Mouse (Mus musculus) limb, embryonic 15.5 days (tissue): ENCODE measurements around the gene Hivep1. TPM values are rescaled to one million over a fixed set of nuclear protein-coding genes. Genes with fewer than 3 reads are reported as not detected.

Experiments
- ATAC-seq: fragments of 200-750 bp; cut with Nextera tagmentation; 2 replicates; pipeline ENCODE4 v1.8.0; 2017; ENCODE audit warnings: low read depth, moderate TSS enrichment; ENCODE audit not compliant: insufficient number of reproducible peaks, low FRiP score, low TSS enrichment
- H3K27ac ChIP-seq: fragments of 300-500 bp; sonication (generic); 2 replicates; pipeline ENCODE4 v1.5.1; 2015; ENCODE audit warnings: moderate library complexity, mild to moderate bottlenecking, inconsistent platforms
- H3K27me3 ChIP-seq: fragments of 300-500 bp; sonication (generic); 2 replicates; pipeline ENCODE4 v1.6.1; 2015; ENCODE audit warnings: inconsistent platforms
- H3K36me3 ChIP-seq: fragments of 300-500 bp; sonication (generic); 2 replicates; pipeline ENCODE4 v1.6.1; 2015; ENCODE audit warnings: inconsistent platforms
- H3K4me1 ChIP-seq: fragments of 300-500 bp; sonication (generic); 2 replicates; pipeline ENCODE4 v1.6.1; 2015; ENCODE audit warnings: inconsistent platforms
- H3K4me2 ChIP-seq: fragments of 300-500 bp; sonication (generic); 2 replicates; pipeline ENCODE4 v1.6.1; 2015; ENCODE audit warnings: mild to moderate bottlenecking, inconsistent platforms
- H3K4me3 ChIP-seq: fragments of 300-500 bp; sonication (generic); 2 replicates; pipeline ENCODE4 v1.5.1; 2015; ENCODE audit warnings: mild to moderate bottlenecking, inconsistent platforms
- H3K9ac ChIP-seq: fragments of 300-500 bp; sonication (generic); 2 replicates; pipeline ENCODE4 v1.6.1; 2015; ENCODE audit warnings: inconsistent platforms
- H3K9me3 ChIP-seq: fragments of 300-500 bp; sonication (generic); 2 replicates; pipeline ENCODE4 v1.6.1; 2016; ENCODE audit warnings: inconsistent platforms
- WGBS: fragments of 180-500 bp; shearing (Covaris S2); methylation state at CpG from one replicate; pipeline ENCODE4 v1.1.7; 2015; 5-methylcytosine and 5-hydroxymethylcytosine counted together
- polyA plus RNA-seq: library from polyadenylated mRNA; unstranded; fragments of >200 nt; fragmentation: Nextera tagmentation; extraction: Ambion mirVana; gene quantifications from 2 replicates; pipeline ENCODE4 v1.2.1, GENCODE M21; 2015

The Hivep1 gene
- polyA plus RNA-seq, 1 experiment from 2014 or later = 13.1 TPM

- H3K9me3 ChIP-seq = no peaks in the 10 kb centered on the region
- no peaks in the 10 kb centered on the region for H3K27me3 ChIP-seq
- H3K4me2 ChIP-seq = no peak overlapping the region
- H3K36me3 ChIP-seq = peaks cover 31% of the 10 kb centered on the region
- H3K9ac ChIP-seq = no peak overlapping the region
- H3K27ac ChIP-seq = no peak overlapping the region
- no peak overlapping the region for H3K4me3 ChIP-seq
- ATAC-seq = no peak
- 82% methylated on average over 5 of the region's 5 CpGs for WGBS
- no peaks in the 10 kb centered on the region for H3K4me1 ChIP-seq
These were observed 130.8 kb downstream of the Hivep1 start for GRCm38 (mm10) chr13:42182635-42183034.

DNA sequence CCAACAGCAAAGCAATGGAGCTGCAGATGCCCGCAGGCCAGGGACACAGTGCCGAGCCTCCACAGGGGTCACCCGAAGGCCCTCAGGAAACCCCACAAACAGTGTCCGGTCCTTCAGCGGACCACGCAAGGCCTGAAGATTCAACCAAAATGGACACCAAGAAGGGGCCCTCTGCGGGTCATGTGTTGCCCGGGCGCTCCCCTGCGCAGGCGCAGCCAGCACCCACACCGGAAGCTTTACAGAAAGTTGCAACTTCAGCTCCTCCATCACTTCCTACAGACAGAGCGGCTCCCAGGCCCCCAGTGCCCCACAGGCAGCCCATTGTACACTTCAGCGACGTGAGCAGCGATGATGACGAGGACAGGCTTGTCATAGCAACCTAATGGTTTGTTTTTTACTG, 132.3 kb downstream of the Hivep1 start:
- Histone ChIP-seq H3K27ac (no peak overlapping the region), H3K9me3 (no peaks in the 10 kb centered on the region), H3K27me3 (no peaks in the 10 kb centered on the region), H3K4me1 (no peaks in the 10 kb centered on the region), H3K4me3 (no peak overlapping the region), H3K4me2 (no peak overlapping the region), H3K36me3 (peaks cover 28% of the 10 kb centered on the region), H3K9ac (no peak overlapping the region)
- no peak for ATAC-seq
- 91% methylated on average over 17 of the region's 17 CpGs for WGBS

DNA sequence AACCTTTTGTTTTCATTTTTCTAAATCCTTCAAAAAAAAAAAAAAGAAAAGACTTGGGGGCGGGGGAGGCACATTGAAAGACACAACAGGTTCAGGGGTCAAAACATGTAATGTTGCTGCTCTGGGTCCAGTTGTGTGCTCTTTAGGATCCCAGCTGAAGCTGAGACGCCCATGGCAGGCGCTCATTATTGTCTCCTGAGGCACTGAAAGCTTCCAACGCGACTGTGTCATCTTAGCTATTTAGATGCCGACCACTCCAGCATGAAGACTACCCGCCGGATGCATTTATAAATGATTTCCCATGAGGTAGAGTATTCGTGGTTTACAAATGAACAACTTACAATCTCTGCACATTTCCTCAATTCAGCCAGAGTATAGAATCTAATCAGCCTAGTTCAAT, 141.2 kb downstream of the Hivep1 start:
- H3K36me3 ChIP-seq = no peaks in the 10 kb centered on the region
- no peak overlapping the region for H3K27ac ChIP-seq
- ATAC-seq = no peak
- no peak overlapping the region for H3K9ac ChIP-seq
- H3K9me3 ChIP-seq = no peaks in the 10 kb centered on the region
- H3K4me3 ChIP-seq = no peak overlapping the region
- no peak overlapping the region for H3K4me2 ChIP-seq
- no peaks in the 10 kb centered on the region for H3K27me3 ChIP-seq
- 54% methylated on average over 9 of the region's 9 CpGs for WGBS
- no peaks in the 10 kb centered on the region for H3K4me1 ChIP-seq

DNA sequence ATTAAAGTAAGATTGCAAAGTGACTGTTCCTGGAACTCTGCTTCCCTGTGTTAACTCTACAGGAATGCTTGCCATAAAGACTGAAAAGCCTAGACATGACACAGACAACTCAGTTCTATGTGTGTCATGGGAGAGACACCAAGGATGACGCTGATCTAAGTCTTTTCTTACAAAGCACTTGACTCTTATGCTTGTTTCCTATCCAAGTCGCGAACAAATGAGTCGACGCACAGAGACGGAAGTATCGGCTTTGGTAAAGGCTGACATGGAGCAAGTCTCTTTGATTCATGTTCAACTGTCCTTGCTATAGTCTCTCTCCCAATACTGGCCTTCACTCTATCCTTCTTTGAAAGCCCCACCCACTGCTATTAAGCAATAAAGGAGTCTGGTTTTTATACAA, 143.8 kb downstream of the Hivep1 start:
- Histone ChIP-seq H3K4me3 (no peak overlapping the region), H3K36me3 (no peaks in the 10 kb centered on the region), H3K27me3 (no peaks in the 10 kb centered on the region), H3K4me2 (no peak overlapping the region), H3K27ac (no peak overlapping the region), H3K9me3 (0 out of 2 replicates have a peak, but pooled peaks cover 3% of the 10 kb centered on the region), H3K4me1 (no peaks in the 10 kb centered on the region), H3K9ac (no peak overlapping the region)
- WGBS = 92% methylated on average over 7 of the region's 7 CpGs
- ATAC-seq = no peak

- H3K36me3 ChIP-seq = no peaks in the 10 kb centered on the region
- H3K9me3 ChIP-seq = 0 out of 2 replicates have a peak, but pooled peaks cover 3% of the 10 kb centered on the region
- 96% methylated on average over 2 of the region's 2 CpGs for WGBS
- no peak overlapping the region for H3K27ac ChIP-seq
- no peak for ATAC-seq
- no peak overlapping the region for H3K4me3 ChIP-seq
- H3K9ac ChIP-seq = no peak overlapping the region
- H3K27me3 ChIP-seq = no peaks in the 10 kb centered on the region
- H3K4me1 ChIP-seq = no peaks in the 10 kb centered on the region
- no peak overlapping the region for H3K4me2 ChIP-seq
These were observed 145.8 kb downstream of the Hivep1 start for GRCm38 (mm10) chr13:42197656-42198055.

GRCm38 (mm10) chr13:42213556-42213955, 161.7 kb downstream of the Hivep1 start:
- Histone ChIP-seq H3K27ac (no peak overlapping the region), H3K9me3 (no peaks in the 10 kb centered on the region), H3K4me2 (no peak overlapping the region), H3K4me3 (no peak overlapping the region), H3K27me3 (no peaks in the 10 kb centered on the region), H3K9ac (no peak overlapping the region), H3K4me1 (no peaks in the 10 kb centered on the region), H3K36me3 (no peaks in the 10 kb centered on the region)
- 87% methylated on average over 6 of the region's 6 CpGs for WGBS
- no peak for ATAC-seq

DNA sequence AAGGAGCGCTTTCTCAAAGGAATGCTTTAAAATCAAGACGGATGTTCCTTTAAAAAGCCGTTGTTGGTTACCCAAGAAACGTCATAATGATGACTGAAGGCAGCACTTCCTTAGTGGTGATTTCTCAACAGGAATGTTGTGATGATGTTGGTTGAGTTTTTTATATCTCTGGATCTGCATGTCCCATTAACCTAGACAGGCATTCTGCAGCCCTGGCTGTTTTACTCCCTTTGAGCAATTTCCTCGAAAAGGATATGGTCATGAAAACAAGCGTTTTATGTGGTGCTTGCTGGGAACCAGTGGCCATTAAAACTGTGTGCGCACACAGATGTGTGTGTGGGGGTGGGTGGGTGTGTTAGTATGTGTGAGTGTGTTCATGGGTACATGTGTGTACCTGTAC, 170.6 kb downstream of the Hivep1 start:
- no peak for ATAC-seq
- Histone ChIP-seq H3K9me3 (no peaks in the 10 kb centered on the region), H3K4me1 (no peaks in the 10 kb centered on the region)

GRCm38 (mm10) chr13:42228849-42229248, 177.0 kb downstream of the Hivep1 start:
- 91% methylated on average over 10 of the region's 10 CpGs for WGBS
- H3K9ac ChIP-seq = no peak overlapping the region
- no peaks in the 10 kb centered on the region for H3K4me1 ChIP-seq
- H3K4me3 ChIP-seq = no peak overlapping the region
- no peaks in the 10 kb centered on the region for H3K36me3 ChIP-seq
- ATAC-seq = no peak
- no peak overlapping the region for H3K27ac ChIP-seq
- H3K9me3 ChIP-seq = no peaks in the 10 kb centered on the region
- no peaks in the 10 kb centered on the region for H3K27me3 ChIP-seq
- no peak overlapping the region for H3K4me2 ChIP-seq

More for the DNA sequence above, 170.6 kb downstream of the Hivep1 start:
- Histone ChIP-seq H3K36me3 (no peaks in the 10 kb centered on the region), H3K27me3 (no peaks in the 10 kb centered on the region), H3K27ac (no peak overlapping the region), H3K9ac (no peak overlapping the region), H3K4me3 (no peak overlapping the region), H3K4me2 (no peak overlapping the region)
- WGBS = 64% methylated on average over 7 of the region's 7 CpGs

DNA sequence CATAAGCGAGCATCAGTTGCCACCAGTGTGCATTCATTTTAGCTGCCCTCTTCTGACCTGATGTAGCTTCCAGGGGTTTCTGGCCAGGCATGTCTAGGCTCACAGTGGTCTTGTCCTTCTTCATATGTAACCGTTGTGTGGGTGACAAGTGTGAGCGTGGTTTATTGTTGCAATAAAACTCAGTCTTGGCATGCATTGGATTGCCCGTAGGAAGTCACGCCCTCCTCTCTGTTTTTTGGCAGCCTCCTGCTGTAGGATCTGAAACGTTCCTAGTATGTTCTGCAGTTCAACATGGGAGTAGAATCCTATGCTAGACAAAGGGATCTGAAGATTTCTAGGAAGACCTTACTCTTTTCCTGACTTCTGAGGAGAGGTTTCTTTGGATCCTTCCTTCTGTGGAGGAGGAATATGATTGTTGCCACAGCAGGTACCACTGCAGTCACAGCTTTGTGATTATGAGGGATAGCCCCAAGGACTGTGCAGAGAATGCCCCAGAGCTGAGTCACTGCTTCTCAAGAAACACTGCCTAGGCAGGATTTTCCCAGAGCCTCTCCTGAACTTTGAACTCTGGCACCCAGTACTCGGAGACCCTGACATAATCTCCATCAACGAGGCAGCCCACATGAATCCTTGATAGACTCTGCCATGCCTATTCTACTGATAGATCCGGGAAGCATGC, 182.1 kb downstream of the Hivep1 start:
- 45% methylated on average over 9 of the region's 9 CpGs for WGBS

DNA sequence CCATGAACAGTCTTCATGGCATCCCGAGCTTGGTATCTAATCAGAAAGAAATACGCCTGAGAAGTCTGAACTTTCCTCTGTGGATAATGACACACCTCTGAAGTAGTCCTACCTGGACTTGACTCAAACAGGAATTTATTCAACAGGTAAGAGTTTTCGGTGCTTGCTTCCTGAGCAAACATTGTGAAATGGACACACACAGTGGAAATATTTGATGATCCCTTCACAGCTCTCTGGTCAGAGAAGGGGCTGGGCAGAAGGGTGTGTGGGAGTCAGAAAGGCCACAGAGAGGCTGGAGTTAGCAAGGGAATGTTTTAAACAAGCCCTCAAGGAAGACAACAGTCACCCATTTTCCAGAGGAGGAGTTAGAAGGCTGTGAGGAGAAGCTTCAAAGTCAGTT, 186.7 kb downstream of the Hivep1 start:
- Histone ChIP-seq H3K4me1 (peaks cover 3% of the 10 kb centered on the region; the same call in 1 of the 2 replicates), H3K4me3 (no peak overlapping the region), H3K27ac (no peak overlapping the region), H3K9ac (no peak overlapping the region), H3K36me3 (no peaks in the 10 kb centered on the region), H3K4me2 (no peak overlapping the region), H3K27me3 (no peaks in the 10 kb centered on the region), H3K9me3 (no peaks in the 10 kb centered on the region)
- 86% methylated on average over 3 of the region's 3 CpGs for WGBS
- ATAC-seq = no peak

More for the DNA sequence above, 182.1 kb downstream of the Hivep1 start:
- Histone ChIP-seq H3K27ac (no peak overlapping the region), H3K9ac (no peak overlapping the region), H3K4me3 (no peak overlapping the region), H3K27me3 (no peaks in the 10 kb centered on the region), H3K36me3 (no peaks in the 10 kb centered on the region), H3K4me1 (0 out of 2 replicates have a peak, but pooled peaks cover 3% of the 10 kb centered on the region), H3K9me3 (no peaks in the 10 kb centered on the region), H3K4me2 (no peak overlapping the region)
- no peak for ATAC-seq

DNA sequence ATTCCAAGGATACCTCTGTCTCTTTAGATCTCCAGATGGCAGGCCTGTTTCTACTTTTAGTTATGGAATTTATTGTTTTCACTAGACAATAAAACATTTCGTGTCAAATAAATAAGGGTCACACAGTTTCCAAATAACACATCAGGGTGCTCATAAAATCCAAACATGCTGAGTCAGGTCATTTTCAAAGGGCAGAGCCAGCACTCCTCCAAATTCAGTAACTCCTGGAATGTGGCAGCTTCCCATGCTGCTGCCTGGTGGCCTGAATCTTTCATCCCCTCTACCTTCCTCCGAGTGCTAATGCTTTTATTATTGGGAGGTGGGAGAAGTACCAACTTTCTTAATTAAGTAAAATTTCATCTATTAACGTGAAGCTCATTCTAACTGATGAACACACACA, 190.3 kb downstream of the Hivep1 start:
- Histone ChIP-seq H3K27me3 (no peaks in the 10 kb centered on the region), H3K9me3 (no peaks in the 10 kb centered on the region), H3K4me1 (peaks cover 4% of the 10 kb centered on the region; the same call in 1 of the 2 replicates), H3K27ac (no peak overlapping the region), H3K9ac (no peak overlapping the region), H3K4me2 (no peak overlapping the region), H3K36me3 (no peaks in the 10 kb centered on the region), H3K4me3 (no peak overlapping the region)
- 14% methylated on average over 3 of the region's 3 CpGs for WGBS
- no peak for ATAC-seq
